Mouse (Mus musculus): ENCODE results near the gene Fam160b1.

Fam160b1 gene

DNA sequence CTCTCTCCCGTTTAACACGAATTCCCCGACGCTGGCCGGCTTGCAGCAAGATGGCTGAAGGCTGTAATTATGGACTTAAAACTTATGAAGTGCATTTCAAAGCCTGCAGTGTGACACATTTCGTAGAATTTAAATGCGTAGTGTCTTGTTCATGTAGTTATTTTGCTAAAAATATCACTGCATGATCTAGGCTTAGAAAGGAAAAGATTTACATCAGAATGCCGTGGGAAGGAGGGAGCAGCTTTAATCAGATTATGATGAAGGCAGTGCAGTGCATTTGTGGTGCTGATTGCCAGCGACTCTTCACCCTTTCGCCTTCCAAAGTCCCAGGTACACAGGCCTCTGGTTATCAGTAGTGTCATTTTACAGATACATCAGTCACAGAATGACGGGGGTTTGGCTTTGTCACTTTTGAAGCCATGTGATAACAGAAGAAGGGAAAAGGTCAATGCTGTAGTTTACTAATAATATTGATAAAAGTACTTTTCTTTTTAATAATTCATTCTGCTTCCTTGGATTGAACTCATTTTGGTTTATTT lies 7.4 kb downstream of the Fam160b1 start:
- DNase-seq = no peak

DNA sequence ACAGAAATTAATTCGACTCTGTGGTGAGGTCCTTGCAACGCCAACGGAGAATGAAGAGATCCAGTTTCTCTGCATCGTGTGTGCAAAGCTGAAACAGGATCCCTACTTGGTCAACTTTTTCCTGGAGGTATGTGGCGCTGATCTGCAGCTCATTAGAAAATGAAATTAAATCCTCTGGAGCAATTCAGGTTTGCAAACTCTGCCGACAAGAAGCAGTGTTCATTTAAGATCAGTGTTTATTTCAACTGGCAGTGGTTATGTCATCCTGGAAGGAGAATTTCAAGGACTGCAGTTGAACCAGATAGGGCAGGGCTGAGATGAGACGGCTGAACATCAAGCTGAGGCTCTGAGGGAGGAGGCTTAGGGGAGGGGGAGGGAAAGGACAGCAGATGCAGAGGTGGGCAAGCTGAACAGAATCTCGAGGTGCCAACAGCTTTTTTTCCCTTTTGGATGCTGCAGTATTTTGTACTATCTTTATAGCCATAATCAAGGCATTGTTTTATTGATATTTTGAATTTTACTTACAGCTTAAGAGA lies 12.9 kb downstream of the Fam160b1 start:
- no peak for DNase-seq

GRCm38 (mm10) chr19:57375161-57375560 lies 14.7 kb downstream of the Fam160b1 start:
- DNase-seq = no peak

- DNase-seq = no peak
Measured at GRCm38 (mm10) chr19:57375746-57376145, 15.3 kb downstream of the Fam160b1 start.

- DNase-seq = no peak
Measured at GRCm38 (mm10) chr19:57377043-57377703, 16.7 kb downstream of the Fam160b1 start.

DNA sequence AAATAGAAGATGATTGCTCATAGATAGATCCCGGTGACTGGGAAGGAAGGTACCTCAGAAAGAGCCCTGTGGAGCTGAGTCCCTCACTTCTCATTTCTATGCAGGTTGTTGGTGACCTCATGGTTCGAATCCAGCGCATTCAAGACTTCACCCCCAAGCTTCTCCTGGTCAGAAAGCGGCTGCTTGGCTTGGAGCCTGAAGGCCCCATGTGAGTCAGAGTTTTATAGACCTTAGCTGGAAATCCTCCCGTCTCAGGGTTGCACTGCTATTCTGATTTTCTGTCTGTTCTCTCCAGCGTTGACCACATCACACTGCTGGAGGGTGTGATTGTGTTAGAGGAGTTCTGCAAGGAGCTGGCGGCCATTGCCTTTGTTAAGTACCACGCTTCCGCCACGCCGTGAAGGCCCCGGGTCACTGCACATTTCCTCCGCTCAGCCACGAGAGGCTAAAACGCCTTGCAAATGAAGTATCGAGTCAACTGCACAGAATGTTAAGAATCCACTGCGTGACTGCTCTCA lies 25.8 kb downstream of the Fam160b1 start:
- no peak for DNase-seq

GRCm38 (mm10) chr19:57391545-57391944 lies 31.1 kb downstream of the Fam160b1 start:
- no peak for DNase-seq

GRCm38 (mm10) chr19:57393357-57393957 lies 33.0 kb downstream of the Fam160b1 start:
- no peak for DNase-seq

DNA sequence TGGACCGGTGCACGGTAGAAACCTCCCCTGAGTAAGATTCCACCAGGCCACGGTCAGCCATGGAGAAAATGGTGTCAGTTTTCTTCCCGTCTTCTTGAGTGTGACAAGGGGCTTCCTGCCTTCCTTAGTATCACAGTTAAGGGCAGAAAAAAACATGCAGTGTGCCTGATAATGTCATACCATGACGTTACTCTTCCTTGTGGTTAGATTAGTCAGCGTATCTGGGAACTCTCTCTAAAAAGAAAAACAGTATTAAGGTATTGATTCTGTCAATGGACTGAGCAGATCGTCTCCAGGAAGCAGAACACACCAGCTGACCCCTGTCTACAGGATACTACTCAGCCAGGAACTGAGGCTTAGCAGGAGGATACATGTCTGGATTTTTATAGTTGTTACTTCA lies 36.1 kb downstream of the Fam160b1 start:
- no peak for DNase-seq

- DNase-seq = no peak
Measured at GRCm38 (mm10) chr19:57402364-57402763, 41.9 kb downstream of the Fam160b1 start.

DNA sequence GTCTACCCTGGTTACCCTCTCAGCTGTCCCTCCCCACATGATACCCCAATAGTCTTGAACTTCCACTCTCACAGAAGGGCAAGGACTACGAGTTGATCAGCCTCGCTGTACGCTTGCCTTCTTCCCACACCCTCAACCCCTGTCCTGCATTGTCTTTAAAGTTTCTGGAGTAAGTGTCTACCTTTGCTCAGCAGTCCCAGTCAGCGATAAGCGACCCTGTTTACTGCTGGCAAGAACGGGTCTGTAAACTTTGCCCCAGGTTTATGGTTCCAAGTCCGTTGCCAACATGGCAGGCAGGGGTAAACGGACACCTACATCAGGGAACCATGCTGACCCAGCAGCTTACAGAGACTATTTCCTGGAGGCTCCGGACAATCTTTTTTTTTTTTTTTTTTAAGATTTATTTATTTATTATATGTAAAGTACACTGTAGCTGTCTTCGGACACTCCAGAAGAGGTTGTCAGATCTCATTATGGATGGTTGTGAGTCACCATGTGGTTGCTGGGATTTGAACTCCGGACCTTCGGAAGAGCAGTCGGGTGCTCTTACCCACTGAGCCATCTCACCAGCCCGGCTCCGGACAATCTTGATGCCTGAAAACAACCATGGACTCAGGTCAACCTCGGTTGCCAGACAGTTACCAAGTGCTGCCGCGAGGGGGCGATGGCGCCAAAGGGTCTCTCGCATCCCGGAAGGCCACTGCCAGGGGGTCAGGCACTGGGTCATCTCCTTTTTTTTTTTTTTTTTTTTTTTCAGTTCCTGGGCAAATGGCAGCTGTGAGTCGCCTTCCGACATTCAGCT lies 43.4 kb downstream of the Fam160b1 start:
- peak; percentile 73 for DNase-seq

- peak; percentile 24 for DNase-seq
Measured at GRCm38 (mm10) chr19:57404502-57404848, 44.0 kb downstream of the Fam160b1 start.

GRCm38 (mm10) chr19:57407947-57408346 lies 47.5 kb downstream of the Fam160b1 start:
- DNase-seq = no peak

DNA sequence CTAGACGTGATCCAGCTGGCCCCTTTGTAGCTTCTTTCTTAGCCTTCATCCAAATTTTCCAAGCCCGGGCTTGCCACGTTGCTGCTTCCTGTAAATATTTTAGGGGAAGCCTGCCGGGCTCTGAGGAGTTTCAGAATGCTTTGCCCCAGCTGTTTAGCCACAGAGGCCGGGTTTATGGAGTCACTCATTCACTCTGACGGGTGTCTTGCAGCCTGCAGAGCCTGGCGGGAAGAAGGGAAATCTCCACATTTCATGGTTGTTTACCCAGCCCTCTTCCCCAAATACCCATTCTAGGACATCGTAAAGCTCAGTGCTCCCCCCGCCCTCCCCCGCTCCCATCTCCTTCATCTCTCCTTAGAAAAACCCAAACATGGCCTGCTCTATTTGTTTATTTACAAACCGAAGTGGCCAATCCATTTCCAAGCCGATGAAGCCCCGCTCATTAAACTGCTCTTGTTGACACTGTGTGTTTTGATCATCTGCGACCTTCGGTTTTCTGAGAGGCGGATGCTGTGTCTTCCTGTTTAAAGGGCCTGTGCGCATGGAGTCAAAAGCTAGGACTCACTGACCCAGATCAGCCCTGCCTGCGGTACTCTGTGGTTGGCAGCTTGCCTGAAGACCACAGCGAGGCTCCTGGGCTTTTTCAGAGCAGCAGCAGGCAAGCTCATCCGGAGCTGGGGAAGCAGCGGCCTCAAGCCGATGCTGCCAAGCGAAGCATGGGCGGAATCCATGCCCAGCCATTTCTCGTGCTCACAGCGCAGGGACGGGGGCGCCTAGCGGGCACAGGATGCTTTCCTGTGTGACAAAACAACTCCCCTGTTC lies 51.1 kb downstream of the Fam160b1 start:
- DNase-seq = peak; percentile 75

- no peak for DNase-seq
Measured at GRCm38 (mm10) chr19:57413170-57413569, 52.7 kb downstream of the Fam160b1 start.

- no peak for DNase-seq
Measured at GRCm38 (mm10) chr19:57413918-57414317, 53.4 kb downstream of the Fam160b1 start.

- DNase-seq = no peak
Measured at GRCm38 (mm10) chr19:57415031-57415807, 54.7 kb downstream of the Fam160b1 start.

DNA sequence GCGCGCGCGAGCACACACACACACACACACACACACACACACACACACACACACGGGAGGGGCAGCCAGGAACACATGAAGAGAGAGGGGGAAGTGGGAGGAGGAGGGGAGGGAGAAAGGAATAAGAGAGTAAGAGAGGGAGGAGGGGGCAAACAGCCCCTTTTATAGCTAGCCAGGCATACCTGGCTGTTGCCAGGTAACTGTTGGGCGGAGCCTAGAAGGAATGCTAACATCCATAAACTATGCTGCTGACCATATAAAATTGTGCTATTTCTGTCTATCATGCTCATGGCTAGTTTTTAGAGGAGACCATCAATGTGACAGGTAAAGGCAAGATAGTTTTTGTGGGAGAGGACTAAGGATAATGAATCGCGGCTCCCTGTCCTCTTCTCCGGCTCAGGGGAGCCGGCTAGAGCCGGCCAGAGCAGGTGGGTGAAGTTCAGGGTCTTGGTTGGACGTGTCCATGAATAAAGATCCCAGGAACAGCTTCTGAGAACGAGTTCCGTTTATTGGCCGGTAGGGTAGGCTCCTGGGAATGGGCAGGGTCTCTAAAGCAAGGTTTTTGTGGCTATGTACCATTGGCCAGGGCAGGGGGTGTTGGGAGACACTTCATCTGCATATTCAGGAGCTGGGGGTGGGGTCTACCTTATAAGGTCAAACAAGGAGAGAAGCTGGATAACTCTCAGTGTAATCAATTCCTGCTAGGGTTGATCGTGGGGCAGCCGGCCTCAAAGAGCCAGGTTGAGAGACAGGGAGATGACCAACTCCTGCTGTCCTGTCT lies 57.5 kb downstream of the Fam160b1 start:
- no peak for DNase-seq

GRCm38 (mm10) chr19:57423402-57423801 lies 62.9 kb downstream of the Fam160b1 start:
- DNase-seq = no peak

DNA sequence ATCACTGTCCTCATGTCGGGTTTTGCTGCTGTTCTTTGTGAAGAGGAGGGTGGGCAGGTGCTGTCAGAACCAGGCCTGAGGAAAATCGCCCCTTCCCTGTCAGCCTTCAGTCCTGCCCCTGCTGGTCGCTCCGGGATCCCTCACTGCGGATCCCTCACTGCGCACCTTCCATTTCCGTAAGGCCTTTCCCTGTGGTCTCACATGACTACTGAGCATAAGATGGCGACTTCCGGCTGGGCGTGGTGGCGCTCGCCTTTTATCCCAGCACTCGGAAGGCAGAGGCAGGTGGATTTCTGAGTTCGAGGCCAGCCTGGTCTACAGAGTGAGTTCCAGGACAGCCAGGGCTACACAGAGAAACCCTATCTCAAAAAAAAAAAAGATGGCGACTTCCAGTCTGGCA lies 64.8 kb downstream of the Fam160b1 start:
- DNase-seq = no peak

- DNase-seq = no peak
Measured at GRCm38 (mm10) chr19:57426841-57427240, 66.4 kb downstream of the Fam160b1 start.

Measured in cerebellum, adult 9-10 months (tissue).